Comparison of ENCODE assay signal across 9 mouse cellular contexts in the genomic region with DNA sequence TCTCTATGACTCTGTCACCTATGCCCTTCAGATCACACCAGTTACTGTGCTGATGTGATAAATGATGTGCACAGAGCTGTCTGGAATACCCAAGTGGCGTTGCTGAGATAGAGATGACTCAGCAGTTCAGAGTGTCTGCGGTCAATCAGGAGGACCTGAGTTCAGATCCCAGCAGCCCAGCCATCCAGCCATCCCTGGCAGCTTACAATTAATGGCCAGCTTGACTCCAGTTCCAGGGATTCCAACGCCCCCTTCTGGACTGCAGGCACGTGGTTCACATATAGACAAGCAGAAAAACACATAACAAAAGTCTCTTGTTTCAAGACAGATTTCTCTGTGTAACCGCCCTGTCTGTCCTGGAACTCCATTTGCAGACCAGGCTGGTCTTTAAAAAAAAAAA. TPM values are rescaled to one million over a fixed set of nuclear protein-coding genes. Genes with fewer than 3 reads are reported as not detected.
A peak's percentile ranks its signal among the peaks of the same experiment; 100 is the strongest.
DNase-seq lines count a peak whose midpoint lies in the region; ATAC-seq and TF ChIP-seq lines count a peak whose summit lies in the region.
"Had no signal": no experiment of that assay in that cellular context is flagged by ENCODE, and none has a peak within 500 bp of the region (broad histone marks: within the 10 kb centered on the region; RNA-seq: fewer than 3 reads in every experiment).

No protein-coding gene starts in this region.

- WGBS in lung, embryonic 15.5 days, result 65% methylated on average over 5 of the region's 5 CpGs
- 60% methylated on average over 5 of the region's 5 CpGs for WGBS in lung, postnatal 0 days
- 68% methylated on average over 5 of the region's 5 CpGs for WGBS in embryonic facial prominence, embryonic 10.5 days
- 58% methylated on average over 5 of the region's 5 CpGs for WGBS in intestine, postnatal 0 days

- no peak for ATAC-seq in lung, embryonic 15.5 days (ENCODE audit: borderline replicate concordance, extremely low read depth, low FRiP score, low TSS enrichment)
- ATAC-seq in lung, postnatal 0 days, result no peak
- ATAC-seq in intestine, postnatal 0 days, result no peak

- peaks cover 11% of the 10 kb centered on the region for H3K4me1 ChIP-seq in lung, embryonic 15.5 days
- H3K4me1 ChIP-seq in lung, postnatal 0 days (ENCODE audit: insufficient read depth, low read depth, low read length), result peaks cover 7% of the 10 kb centered on the region; the same call in 1 of the 2 replicates
- peaks cover 15% of the 10 kb centered on the region for H3K4me1 ChIP-seq in embryonic facial prominence, embryonic 10.5 days
- H3K4me1 ChIP-seq in intestine, postnatal 0 days (replicated peaks; ENCODE audit: control insufficient read depth, insufficient read depth, low read length), result peaks cover 3% of the 10 kb centered on the region; the same call in 1 of the 2 replicates

- H3K36me3 ChIP-seq in lung, embryonic 15.5 days, result peaks cover 10% of the 10 kb centered on the region
- peaks cover 8% of the 10 kb centered on the region for H3K36me3 ChIP-seq in lung, postnatal 0 days (ENCODE audit: insufficient read depth, low read length)
- H3K36me3 ChIP-seq in embryonic facial prominence, embryonic 10.5 days (replicated peaks), result peaks cover 45% of the 10 kb centered on the region
- peaks cover 24% of the 10 kb centered on the region for H3K36me3 ChIP-seq in intestine, postnatal 0 days (ENCODE audit: control insufficient read depth, insufficient read depth)
- 0 out of 2 replicates have a peak, but pooled peaks cover 2% of the 10 kb centered on the region for H3K36me3 ChIP-seq in splenic B cell, adult 2 months (ENCODE audit: control insufficient read depth, insufficient read depth, low read length, poor library complexity, severe bottlenecking)

- no peak; the same call in 1 of the 2 replicates for TF ChIP-seq CTCF in lung, postnatal 0 days (IDR thresholded peaks at IDR 0.05)
- TF ChIP-seq CTCF in intestine, postnatal 0 days (IDR thresholded peaks at IDR 0.05; ENCODE audit: low read depth), result peak; percentile 39; the same call in 1 of the 2 replicates

- H3K4me2 ChIP-seq in lung, embryonic 15.5 days, result peak overlapping the region; percentile 69
- H3K4me2 ChIP-seq in lung, postnatal 0 days (replicated peaks; ENCODE audit: low read depth, low read length), result no peak overlapping the region
- peak overlapping the region; percentile 83 for H3K4me2 ChIP-seq in intestine, postnatal 0 days (replicated peaks; ENCODE audit: low read depth)

- H3K27me3 ChIP-seq in lung, embryonic 15.5 days, result no peaks in the 10 kb centered on the region
- H3K27me3 ChIP-seq in lung, postnatal 0 days (replicated peaks; ENCODE audit: insufficient read depth, low read length), result no peaks in the 10 kb centered on the region
- no peaks in the 10 kb centered on the region for H3K27me3 ChIP-seq in embryonic facial prominence, embryonic 10.5 days (replicated peaks; ENCODE audit: low read depth, poor library complexity, severe bottlenecking)
- no peaks in the 10 kb centered on the region for H3K27me3 ChIP-seq in intestine, postnatal 0 days (replicated peaks; ENCODE audit: control insufficient read depth, insufficient read depth, low read length)
- no peaks in the 10 kb centered on the region for H3K27me3 ChIP-seq in splenic B cell, adult 2 months (ENCODE audit: control insufficient read depth, insufficient read depth, low read length, poor library complexity, severe bottlenecking)

- peak overlapping the region; percentile 73; the same call in 1 of the 2 replicates for H3K4me3 ChIP-seq in lung, embryonic 15.5 days
- H3K4me3 ChIP-seq in lung, postnatal 0 days (ENCODE audit: low read depth, low read length), result no peak overlapping the region
- H3K4me3 ChIP-seq in embryonic facial prominence, embryonic 10.5 days, result peak overlapping the region; percentile 90; the same call in 1 of the 2 replicates
- H3K4me3 ChIP-seq in intestine, postnatal 0 days (ENCODE audit: low read depth, low read length), result peak overlapping the region; percentile 84; the same call in 1 of the 2 replicates

- no peak for TF ChIP-seq EP300 in lung, postnatal 0 days (IDR thresholded peaks at IDR 0.05)

- no peak for DNase-seq in lung, postnatal 0 days (ENCODE audit: low spot score)
- no peak for DNase-seq in embryonic facial prominence, embryonic 10.5 days (ENCODE audit: low spot score)
- peak; percentile 11 for DNase-seq in splenic B cell, adult 2 months (ENCODE audit: low read depth, low spot score)
- DNase-seq in urinary bladder, adult 2 months (ENCODE audit: low spot score), result no peak
- no peak for DNase-seq in adrenal gland, adult (ENCODE audit: inconsistent age in 2 of 2, low spot score in 1 of 2)
- no peak for DNase-seq in layer of hippocampus, adult 11-12 months (ENCODE audit: low spot score)
- DNase-seq: right cerebral cortex, postnatal 25 days had no signal

- no peak overlapping the region for H3K27ac ChIP-seq in lung, embryonic 15.5 days
- H3K27ac ChIP-seq in lung, postnatal 0 days (ENCODE audit: low read length), result no peak overlapping the region
- no peak overlapping the region for H3K27ac ChIP-seq in embryonic facial prominence, embryonic 10.5 days (replicated peaks)
- no peak overlapping the region for H3K27ac ChIP-seq in intestine, postnatal 0 days (ENCODE audit: low read depth, low read length)

- peak overlapping the region; percentile 76; the same call in 1 of the 2 replicates for H3K9ac ChIP-seq in lung, embryonic 15.5 days
- H3K9ac ChIP-seq in lung, postnatal 0 days (replicated peaks; ENCODE audit: low read depth), result no peak overlapping the region
- H3K9ac ChIP-seq in intestine, postnatal 0 days (ENCODE audit: low read depth, low read length), result no peak overlapping the region

- no peaks in the 10 kb centered on the region for H3K9me3 ChIP-seq in lung, embryonic 15.5 days
- no peaks in the 10 kb centered on the region for H3K9me3 ChIP-seq in lung, postnatal 0 days (ENCODE audit: low read length)
- H3K9me3 ChIP-seq in embryonic facial prominence, embryonic 10.5 days, result no peaks in the 10 kb centered on the region
- H3K9me3 ChIP-seq in intestine, postnatal 0 days (ENCODE audit: control insufficient read depth), result no peaks in the 10 kb centered on the region

RNA-seq across cellular contexts. Expression of gene Tomm5, which starts 1.5 kb away (rescaled TPM):
- polyA plus RNA-seq in lung, embryonic 15.5 days (2015; fragmentation: Nextera tagmentation; extraction: Ambion mirVana), result 183 and 189 TPM in 2 replicates
- polyA plus RNA-seq in lung, postnatal 0 days (2015; fragmentation: Nextera tagmentation; extraction: Ambion mirVana), result 144 and 151 TPM in 2 replicates
- polyA plus RNA-seq in embryonic facial prominence, embryonic 10.5 days (2016; fragmentation: Nextera tagmentation; extraction: Ambion mirVana), result 227 and 234 TPM in 2 replicates
- polyA plus RNA-seq in intestine, postnatal 0 days (2015; fragmentation: Nextera tagmentation; extraction: Ambion mirVana), result 256 and 274 TPM in 2 replicates
- 116 and 146 TPM in 2 replicates for polyA plus RNA-seq in urinary bladder, adult 2 months (2012; rRNA removed)

RNA-seq across cellular contexts. Expression of gene Fbxo10, which starts 22.0 kb away (rescaled TPM):
- polyA plus RNA-seq in lung, embryonic 15.5 days (2015; fragmentation: Nextera tagmentation; extraction: Ambion mirVana), result 12.5 and 13.9 TPM in 2 replicates
- polyA plus RNA-seq in lung, postnatal 0 days (2015; fragmentation: Nextera tagmentation; extraction: Ambion mirVana), result 5.9 and 6.3 TPM in 2 replicates
- 16.4 and 16.9 TPM in 2 replicates for polyA plus RNA-seq in embryonic facial prominence, embryonic 10.5 days (2016; fragmentation: Nextera tagmentation; extraction: Ambion mirVana)
- 2.4 and 2.6 TPM in 2 replicates for polyA plus RNA-seq in intestine, postnatal 0 days (2015; fragmentation: Nextera tagmentation; extraction: Ambion mirVana)
- polyA plus RNA-seq in urinary bladder, adult 2 months (2012; rRNA removed), result 10.4 and 11.1 TPM in 2 replicates
